9 mouse cellular contexts compared by ENCODE assay signal in genomic region chr17:46858749-46859444, GRCm38 (mm10). TPM values are rescaled to one million over a fixed set of nuclear protein-coding genes. Genes with fewer than 3 reads are reported as not detected.
DNase-seq lines count a peak whose midpoint lies in the region; ATAC-seq and TF ChIP-seq lines count a peak whose summit lies in the region.
"Had no signal": no experiment of that assay in that cellular context is flagged by ENCODE, and none has a peak within 500 bp of the region (broad histone marks: within the 10 kb centered on the region; RNA-seq: fewer than 3 reads in every experiment).

No protein-coding gene starts in this region.

- TF ChIP-seq EP300 in ES-Bruce4 (IDR thresholded peaks at IDR 0.05; ENCODE audit: insufficient read depth, low read depth, low read length) = no peak

- H3K4me3 ChIP-seq in heart, embryonic 11.5 days (ENCODE audit: low read depth, low read length) = peak overlapping the region; percentile 86
- no peak overlapping the region for H3K4me3 ChIP-seq in ES-Bruce4 (ENCODE audit: low read depth, low read length)
- H3K4me3 ChIP-seq in hindbrain, embryonic 10.5 days = peak overlapping the region; percentile 94
- H3K4me3 ChIP-seq in midbrain, embryonic 11.5 days (ENCODE audit: low read depth, low read length) = peak overlapping the region; percentile 53

- peak overlapping the region; percentile 100 for H3K27ac ChIP-seq in heart, embryonic 11.5 days (ENCODE audit: low read depth, low read length)
- no peak overlapping the region for H3K27ac ChIP-seq in ES-Bruce4 (ENCODE audit: insufficient read depth, low read length)
- H3K27ac ChIP-seq in hindbrain, embryonic 10.5 days = peak overlapping the region; percentile 100
- H3K27ac ChIP-seq in midbrain, embryonic 11.5 days (ENCODE audit: low read depth, low read length) = peak overlapping the region; percentile 100

- no peaks in the 10 kb centered on the region for H3K36me3 ChIP-seq in heart, embryonic 11.5 days (ENCODE audit: control insufficient read depth, insufficient read depth, low read length)
- H3K36me3 ChIP-seq in ES-Bruce4 (ENCODE audit: control insufficient read depth, insufficient read depth, low read length, poor library complexity, severe bottlenecking) = no peaks in the 10 kb centered on the region
- no peaks in the 10 kb centered on the region for H3K36me3 ChIP-seq in hindbrain, embryonic 10.5 days
- H3K36me3 ChIP-seq in midbrain, embryonic 11.5 days (ENCODE audit: control insufficient read depth, insufficient read depth, low read length) = no peaks in the 10 kb centered on the region

- H3K9ac ChIP-seq in heart, embryonic 11.5 days (ENCODE audit: low read depth, low read length) = peak overlapping the region; percentile 100
- H3K9ac ChIP-seq in ES-Bruce4 (ENCODE audit: low read depth, poor library complexity, severe bottlenecking) = peak overlapping the region; percentile 98
- H3K9ac ChIP-seq in midbrain, embryonic 11.5 days (ENCODE audit: low read length) = peak overlapping the region; percentile 96

- ATAC-seq in heart, embryonic 11.5 days (replicated peaks; ENCODE audit: insufficient number of reproducible peaks, low FRiP score, low TSS enrichment) = no peak
- no peak for ATAC-seq in midbrain, embryonic 11.5 days (ENCODE audit: low FRiP score)

- 20% methylated on average over 9 of the region's 9 CpGs for WGBS in heart, embryonic 11.5 days (ENCODE audit: insufficient replicate concordance)
- 34% methylated on average over 9 of the region's 9 CpGs for WGBS in hindbrain, embryonic 10.5 days
- WGBS in midbrain, embryonic 11.5 days = 33% methylated on average over 9 of the region's 9 CpGs

- no peaks in the 10 kb centered on the region for H3K9me3 ChIP-seq in heart, embryonic 11.5 days (replicated peaks; ENCODE audit: control insufficient read depth, low read length)
- no peaks in the 10 kb centered on the region for H3K9me3 ChIP-seq in ES-Bruce4 (replicated peaks; ENCODE audit: control insufficient read depth, insufficient read depth, low read length, poor library complexity, severe bottlenecking)
- no peaks in the 10 kb centered on the region for H3K9me3 ChIP-seq in hindbrain, embryonic 10.5 days
- no peaks in the 10 kb centered on the region for H3K9me3 ChIP-seq in midbrain, embryonic 11.5 days (ENCODE audit: control insufficient read depth, low read length)

- no peak for TF ChIP-seq CTCF in ES-Bruce4 (IDR thresholded peaks at IDR 0.05; ENCODE audit: low read depth, low read length)

- intact Hi-C loops in heart, postnatal 36 days (cut with DNase I) = loop anchor here (2.0 to 10.0 kb wide), 3 partner anchors 14 to 214 kb away; partner anchors contain the start of genes Klc4 and Mrpl2

- no peak for DNase-seq in heart, postnatal 36 days
- peak; percentile 48 for DNase-seq in hindbrain, embryonic 10.5 days (ENCODE audit: low spot score)
- peak; percentile 92 for DNase-seq in midbrain, embryonic 11.5 days (ENCODE audit: low spot score, missing footprints)
- DNase-seq in thymus, postnatal 10 days (ENCODE audit: low spot score in 2 of 2) = no peak
- no peak for DNase-seq in thymus, postnatal 25 days
- DNase-seq in layer of hippocampus, postnatal 14 days (ENCODE audit: low spot score in 2 of 2) = no peak

- H3K27me3 ChIP-seq in heart, embryonic 11.5 days (ENCODE audit: control insufficient read depth, insufficient read depth, low read length) = no peaks in the 10 kb centered on the region
- no peaks in the 10 kb centered on the region for H3K27me3 ChIP-seq in ES-Bruce4 (ENCODE audit: control insufficient read depth, insufficient read depth, low read length, poor library complexity, severe bottlenecking)
- H3K27me3 ChIP-seq in hindbrain, embryonic 10.5 days (ENCODE audit: insufficient read depth, poor library complexity, severe bottlenecking) = no peaks in the 10 kb centered on the region
- H3K27me3 ChIP-seq in midbrain, embryonic 11.5 days (ENCODE audit: control insufficient read depth, insufficient read depth, low read length) = no peaks in the 10 kb centered on the region

- no peak for TF ChIP-seq POLR2A in ES-Bruce4 (IDR thresholded peaks at IDR 0.05; ENCODE audit: insufficient read depth, low read length)

- peaks cover 19% of the 10 kb centered on the region for H3K4me1 ChIP-seq in heart, embryonic 11.5 days (ENCODE audit: control insufficient read depth, insufficient read depth, low read length)
- H3K4me1 ChIP-seq in ES-Bruce4 (ENCODE audit: control insufficient read depth, insufficient read depth, low read length) = no peaks in the 10 kb centered on the region
- peaks cover 31% of the 10 kb centered on the region for H3K4me1 ChIP-seq in hindbrain, embryonic 10.5 days (replicated peaks)
- H3K4me1 ChIP-seq in midbrain, embryonic 11.5 days (ENCODE audit: control insufficient read depth, insufficient read depth, low read length) = peaks cover 16% of the 10 kb centered on the region

- H3K4me2 ChIP-seq in heart, embryonic 11.5 days = peak overlapping the region; percentile 64
- H3K4me2 ChIP-seq in midbrain, embryonic 11.5 days = peak overlapping the region; percentile 58

RNA-seq across cellular contexts. Expression of gene Bicral, which starts 0.6 kb away (rescaled TPM):
- 4.1 and 4.9 TPM in 2 replicates for polyA plus RNA-seq in heart, embryonic 11.5 days (2014; fragmentation: Nextera tagmentation; extraction: Ambion mirVana)
- 10 to 100 TPM; 14.9 to 15.3 TPM for total RNA-seq in heart, postnatal 36 days (2021)
- polyA plus RNA-seq in ES-Bruce4 (2011; ENCODE audit: insufficient read depth, insufficient read length, low read depth, missing spikeins) = 24.2 and 26.7 TPM in 2 replicates
- polyA plus RNA-seq in hindbrain, embryonic 10.5 days (2016; fragmentation: Nextera tagmentation; extraction: Ambion mirVana) = 3.8 and 4.2 TPM in 2 replicates
- polyA plus RNA-seq in midbrain, embryonic 11.5 days (2014; fragmentation: Nextera tagmentation; extraction: Ambion mirVana) = 5.8 and 6.4 TPM in 2 replicates
- 10 to 100 TPM; 38.6 to 43.7 TPM for total RNA-seq in layer of hippocampus, postnatal 14 days (2021)

RNA-seq across cellular contexts. Expression of gene Tbcc, which starts 31.6 kb away (rescaled TPM):
- polyA plus RNA-seq in heart, embryonic 11.5 days (2014; fragmentation: Nextera tagmentation; extraction: Ambion mirVana) = 53.4 and 54.1 TPM in 2 replicates
- 10 to 100 TPM; 15.9 to 16.6 TPM for total RNA-seq in heart, postnatal 36 days (2021)
- 10.6 and 10.8 TPM in 2 replicates for polyA plus RNA-seq in ES-Bruce4 (2011; ENCODE audit: insufficient read depth, insufficient read length, low read depth, missing spikeins)
- 55.1 and 80.2 TPM in 2 replicates for polyA plus RNA-seq in hindbrain, embryonic 10.5 days (2016; fragmentation: Nextera tagmentation; extraction: Ambion mirVana)
- 72.7 and 76.2 TPM in 2 replicates for polyA plus RNA-seq in midbrain, embryonic 11.5 days (2014; fragmentation: Nextera tagmentation; extraction: Ambion mirVana)
- 10 to 100 TPM; 36.4 to 38.2 TPM for total RNA-seq in layer of hippocampus, postnatal 14 days (2021)

RNA-seq across cellular contexts. Expression of gene Prph2, which starts 51.4 kb away (rescaled TPM):
- not detected in 2 replicates for polyA plus RNA-seq in heart, embryonic 11.5 days (2014; fragmentation: Nextera tagmentation; extraction: Ambion mirVana)
- total RNA-seq in heart, postnatal 36 days (2021) = not detected
- not detected in 2 replicates for polyA plus RNA-seq in ES-Bruce4 (2011; ENCODE audit: insufficient read depth, insufficient read length, low read depth, missing spikeins)
- polyA plus RNA-seq in hindbrain, embryonic 10.5 days (2016; fragmentation: Nextera tagmentation; extraction: Ambion mirVana) = not detected in 2 replicates
- not detected in 2 replicates for polyA plus RNA-seq in midbrain, embryonic 11.5 days (2014; fragmentation: Nextera tagmentation; extraction: Ambion mirVana)
- not detected for total RNA-seq in layer of hippocampus, postnatal 14 days (2021)
- total RNA-seq: neutrophil, adult 5-6 weeks had no signal

Comparison
In these comparisons a context has a peak if more than half of its experiments do, and no peak if none do; other contexts are left out.
1. DNase-seq: peak in hindbrain, embryonic 10.5 days (single experiment) and midbrain, embryonic 11.5 days (single experiment); none in heart, postnatal 36 days (0 of 2), thymus, postnatal 10 days (0 of 2), thymus, postnatal 25 days (single experiment) and layer of hippocampus, postnatal 14 days (0 of 2).
2. Peak in every context shown above with its lines, with median percentiles within 50 percentile points of each other: H3K9ac ChIP-seq.